Mouse (Mus musculus) adrenal gland, adult (tissue): Measurements from ENCODE around the gene Mast4.

Source experiments
- DNase-seq, 2 experiments: peaks; one replicate each; pipeline ENCODE4 v3.0.0; 2022 to 2023; ENCODE audit warnings: low spot score in 1 of 2; ENCODE audit not compliant: inconsistent age in 2 of 2

Gene Mast4

DNA sequence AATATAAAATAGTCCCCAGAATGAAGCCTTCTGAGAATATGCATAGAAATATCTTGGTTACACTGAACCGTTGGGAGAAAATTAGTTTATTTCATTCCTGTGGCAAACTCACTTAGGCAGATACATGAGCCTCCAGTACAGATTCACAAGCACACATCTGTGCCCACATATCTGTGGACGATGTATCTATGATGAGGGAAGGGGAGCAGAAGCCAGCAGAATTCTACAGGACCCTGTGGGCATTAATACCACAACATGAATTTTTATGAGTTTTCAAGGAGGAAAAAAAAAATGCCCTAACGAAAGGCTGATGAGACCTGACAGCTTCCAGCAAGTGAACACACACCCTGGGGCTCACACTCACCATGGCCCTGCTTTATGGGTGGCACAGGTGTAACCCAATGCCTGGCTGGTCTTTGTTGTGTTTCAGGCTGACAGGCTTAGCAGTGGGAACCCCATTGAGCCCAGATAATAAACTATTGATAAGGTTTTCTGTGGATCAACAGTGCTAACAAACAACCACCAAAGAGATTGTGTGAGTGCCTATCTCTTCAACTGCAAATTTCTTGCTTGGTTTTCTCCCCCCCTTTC lies 17.4 kb downstream of the Mast4 start:
- no peak for DNase-seq

DNA sequence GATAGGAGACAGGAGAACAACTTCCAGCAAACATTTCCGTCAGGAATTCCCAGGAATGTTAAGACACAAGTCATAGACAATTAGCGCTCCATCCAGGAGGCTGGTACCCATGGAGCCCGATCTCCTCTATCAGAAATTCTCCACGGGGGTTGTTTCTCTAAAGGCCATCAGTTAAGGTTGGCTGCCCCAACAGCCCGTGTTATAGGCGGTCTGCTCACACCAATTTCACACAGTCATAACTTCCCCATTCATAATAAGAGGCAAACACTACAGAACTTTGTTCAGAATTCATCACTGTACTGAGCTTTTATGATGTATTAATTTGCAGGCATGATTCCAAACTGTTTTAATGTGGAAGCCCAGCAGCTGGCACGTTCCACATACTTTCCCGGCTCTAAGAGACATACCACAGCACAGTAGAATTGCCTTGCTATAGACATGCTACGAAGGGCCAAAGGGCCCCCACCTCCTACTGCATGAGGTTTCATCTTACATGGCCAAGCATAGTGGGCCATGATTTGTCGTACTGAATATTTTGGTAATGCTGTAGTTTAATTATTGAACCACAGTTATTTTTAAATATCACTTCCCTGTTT lies 19.1 kb downstream of the Mast4 start:
- no peak for DNase-seq

DNA sequence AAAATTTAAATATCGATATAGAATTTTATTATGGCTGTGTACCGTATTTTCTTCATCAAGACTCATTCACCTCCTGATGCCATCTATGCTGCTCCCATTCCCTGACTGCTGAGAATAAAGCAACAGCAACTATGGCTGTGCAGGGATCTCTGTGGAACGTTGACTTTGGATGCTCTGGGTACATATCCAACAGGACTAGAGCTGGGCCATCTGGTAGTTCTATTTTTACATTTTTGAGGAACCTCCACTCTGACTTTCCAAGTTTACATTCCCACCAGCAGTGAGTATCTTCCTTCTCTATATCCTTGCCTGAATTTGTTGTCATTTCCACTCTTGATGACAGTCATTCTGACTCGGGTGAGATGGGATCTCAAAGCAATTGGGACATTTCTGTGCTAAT lies 26.0 kb downstream of the Mast4 start:
- DNase-seq, result no peak

DNA sequence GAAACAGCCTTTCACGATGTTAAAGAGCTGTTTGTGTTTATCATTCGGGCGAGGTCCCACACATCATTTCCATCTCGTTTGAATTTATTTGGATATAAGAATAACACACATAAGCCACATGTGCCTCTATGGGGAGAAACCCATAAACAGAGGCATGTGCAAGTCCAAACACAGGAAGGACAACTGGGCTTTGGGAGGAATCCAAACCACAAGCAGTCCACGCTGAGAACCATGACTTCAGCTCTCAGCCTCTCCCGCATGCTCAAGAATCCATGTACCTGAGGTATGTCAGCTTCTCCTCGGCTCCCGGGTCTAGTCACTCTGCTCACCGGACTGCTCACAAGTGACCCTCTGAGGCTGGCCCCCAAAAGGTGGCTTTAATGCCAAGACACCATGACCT lies 30.5 kb downstream of the Mast4 start:
- no peak for DNase-seq

DNA sequence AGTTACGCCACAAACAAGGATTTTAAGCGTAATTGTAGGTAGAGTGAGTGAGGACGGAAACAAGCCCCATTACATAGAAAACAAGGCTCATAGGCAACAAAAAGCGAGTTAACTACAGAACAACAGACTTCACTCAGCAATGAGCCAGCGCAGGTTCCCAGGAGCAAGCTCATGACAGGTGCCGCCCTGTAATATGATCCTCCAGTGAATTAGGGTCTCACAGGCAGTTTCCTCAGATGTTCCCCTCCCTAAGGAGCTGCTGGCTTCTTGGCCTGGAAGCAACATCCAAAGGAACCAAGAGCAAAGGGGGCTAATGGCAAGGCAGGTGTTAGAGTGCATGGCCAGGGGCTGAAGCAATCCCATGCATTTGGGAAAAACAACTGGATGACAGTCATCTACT lies 31.8 kb downstream of the Mast4 start:
- no peak for DNase-seq

DNA sequence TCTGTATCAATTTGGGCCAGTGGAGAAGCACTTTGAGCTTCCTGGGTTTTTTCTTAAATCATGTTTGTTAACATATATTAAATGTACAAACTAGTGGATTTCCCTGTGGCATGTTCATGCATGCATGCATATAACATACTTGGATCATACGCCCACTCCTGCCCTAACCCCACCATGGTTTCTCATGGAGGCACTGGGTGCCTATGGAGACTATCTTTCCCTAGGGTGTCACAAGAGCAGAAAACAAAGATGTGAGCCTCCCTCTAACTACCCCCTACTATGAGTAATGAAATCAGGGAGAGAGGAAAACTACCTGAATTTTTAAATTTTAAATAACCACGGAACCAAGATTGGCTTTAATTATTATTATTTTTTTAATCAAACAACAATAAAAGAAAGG lies 32.2 kb downstream of the Mast4 start:
- DNase-seq, result no peak

DNA sequence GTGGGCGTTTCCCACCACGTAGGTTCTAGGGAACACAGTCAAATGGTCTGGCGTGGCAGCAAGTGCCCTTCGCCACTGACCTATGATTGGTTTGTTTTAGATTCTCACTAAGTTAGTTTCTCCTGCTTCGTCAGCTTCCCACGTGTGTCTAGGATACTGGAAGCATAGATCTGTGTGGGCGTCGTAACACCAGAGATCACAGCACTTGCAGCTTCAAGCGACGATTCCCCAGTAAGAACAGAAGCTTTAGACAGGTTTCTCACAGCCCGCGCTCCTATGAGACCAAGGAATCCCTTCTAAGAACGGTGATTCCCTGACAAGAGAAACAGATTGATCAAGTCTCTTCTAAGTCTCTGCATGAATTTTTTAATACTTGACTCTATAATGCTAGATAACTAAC lies 39.9 kb downstream of the Mast4 start:
- DNase-seq, result no peak

DNA sequence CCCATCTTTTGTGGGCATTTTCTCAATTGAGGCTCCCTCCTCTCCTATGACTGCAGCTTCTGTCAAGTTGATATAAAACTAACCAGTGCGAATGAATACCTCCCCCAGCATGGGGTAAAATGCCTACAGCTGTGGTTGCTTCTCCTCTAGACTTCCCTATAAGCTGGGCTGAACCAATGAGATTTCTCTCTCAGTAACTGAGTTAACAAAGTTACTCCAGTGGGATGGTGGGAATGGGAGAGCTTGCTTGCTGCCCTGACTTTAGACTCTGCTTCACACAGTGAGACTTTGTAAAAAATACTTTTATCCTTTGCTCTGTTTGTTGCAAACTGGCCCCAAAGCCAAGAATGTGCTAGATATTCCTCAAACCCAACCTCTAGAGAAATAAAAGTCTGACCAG lies 41.2 kb downstream of the Mast4 start:
- no peak for DNase-seq

DNA sequence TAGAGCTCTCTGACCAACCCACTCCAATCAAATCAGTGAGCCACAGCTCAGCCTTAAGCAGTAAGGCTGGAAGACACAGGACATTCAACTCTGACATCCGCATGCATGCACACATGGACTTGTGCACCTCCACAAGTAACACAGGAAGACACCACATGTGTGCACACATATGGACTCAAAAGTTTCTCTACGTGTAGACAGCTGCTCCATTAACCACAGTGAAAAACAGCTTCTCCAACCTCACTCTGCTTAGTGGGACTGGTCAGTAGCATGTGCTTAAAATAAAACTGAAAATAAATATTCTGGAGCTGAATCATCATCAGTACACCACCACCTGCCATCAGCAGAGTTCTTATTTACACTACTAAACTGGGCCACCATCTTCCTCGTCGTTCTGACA lies 43.2 kb downstream of the Mast4 start:
- DNase-seq, result no peak

DNA sequence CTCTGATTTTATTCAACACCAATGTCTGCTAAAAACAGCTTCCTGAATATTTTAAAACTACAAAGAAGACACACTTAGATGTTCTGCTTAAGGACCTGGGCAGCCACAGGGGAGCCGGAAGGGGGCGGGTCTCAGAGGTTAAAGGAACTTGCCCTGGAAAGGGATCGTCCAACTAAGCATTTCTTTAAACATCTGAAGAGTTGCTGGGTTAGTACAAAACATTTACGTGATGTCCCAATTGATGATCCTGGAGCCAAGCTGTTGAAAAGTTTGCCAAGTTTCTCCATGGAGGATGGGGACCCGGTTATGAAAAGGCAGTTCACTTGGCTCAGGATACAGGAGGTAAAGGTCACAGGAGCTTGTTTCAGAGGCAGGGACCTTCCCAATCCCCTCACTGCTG lies 48.5 kb downstream of the Mast4 start:
- peak in 1 of 2 experiments; percentile 63 for DNase-seq

DNA sequence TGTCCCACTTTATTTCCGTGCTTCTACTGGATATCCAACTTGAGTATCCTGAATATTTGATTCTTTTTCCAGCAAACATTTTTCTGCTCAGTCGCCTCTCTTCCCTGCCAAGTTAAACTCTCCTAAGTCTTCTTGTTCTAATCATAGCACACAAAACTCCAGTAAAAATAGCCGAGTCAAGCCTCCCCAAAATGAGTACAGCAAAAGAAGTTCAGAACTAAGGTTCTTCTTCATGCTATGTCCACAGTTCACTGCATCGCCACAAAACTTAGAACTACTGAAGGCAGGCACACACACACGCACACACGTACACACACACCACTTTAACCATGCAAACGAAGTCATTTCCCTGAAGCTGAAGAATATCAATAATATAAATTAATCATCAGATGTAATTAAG lies 49.3 kb downstream of the Mast4 start:
- DNase-seq, result no peak

DNA sequence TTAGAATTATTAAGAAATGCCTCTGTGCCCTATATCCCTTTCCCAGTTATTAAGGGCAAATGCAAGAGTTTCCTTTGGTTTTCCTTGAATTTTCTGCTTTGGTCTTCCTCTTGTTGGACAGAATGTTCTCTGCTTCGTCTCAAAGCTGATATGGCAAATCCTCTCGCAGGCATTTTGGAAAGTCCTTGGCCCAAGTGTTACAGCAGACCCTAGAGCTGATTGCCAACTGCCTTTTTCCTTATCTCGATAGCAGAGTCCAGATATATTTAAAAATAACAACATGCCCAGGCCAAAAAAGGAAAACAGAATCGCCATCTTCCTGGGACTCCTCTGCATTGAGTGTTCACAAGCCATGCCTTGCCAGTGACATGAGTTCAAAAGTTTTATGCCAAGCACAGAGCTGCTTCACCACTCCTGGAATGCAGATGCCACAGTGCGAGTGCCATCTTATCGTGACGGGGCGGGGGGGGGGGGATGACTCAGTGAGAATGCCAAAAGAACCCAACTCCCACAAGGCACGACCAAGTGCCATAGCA lies 63.4 kb downstream of the Mast4 start:
- DNase-seq, result peak; percentile 36 to 74

DNA sequence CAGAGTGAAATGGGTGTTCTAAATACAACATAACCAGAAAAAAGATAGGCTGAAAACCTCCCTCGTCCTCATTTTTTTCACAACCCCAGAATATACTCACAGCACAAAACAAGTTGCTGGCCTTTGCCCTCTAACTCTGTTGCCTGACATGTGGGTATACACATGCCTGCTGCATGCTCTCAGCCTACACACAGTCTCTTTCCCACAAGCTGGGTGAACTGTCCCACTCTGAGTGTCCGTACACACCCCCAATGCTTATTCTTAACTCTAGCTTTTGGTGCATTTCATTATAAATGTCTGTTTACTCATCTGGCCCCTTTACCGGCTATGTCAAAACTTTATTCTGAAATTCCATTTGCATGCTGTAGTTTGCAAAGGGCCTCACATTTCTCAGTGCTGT lies 71.6 kb downstream of the Mast4 start:
- no peak for DNase-seq

DNA sequence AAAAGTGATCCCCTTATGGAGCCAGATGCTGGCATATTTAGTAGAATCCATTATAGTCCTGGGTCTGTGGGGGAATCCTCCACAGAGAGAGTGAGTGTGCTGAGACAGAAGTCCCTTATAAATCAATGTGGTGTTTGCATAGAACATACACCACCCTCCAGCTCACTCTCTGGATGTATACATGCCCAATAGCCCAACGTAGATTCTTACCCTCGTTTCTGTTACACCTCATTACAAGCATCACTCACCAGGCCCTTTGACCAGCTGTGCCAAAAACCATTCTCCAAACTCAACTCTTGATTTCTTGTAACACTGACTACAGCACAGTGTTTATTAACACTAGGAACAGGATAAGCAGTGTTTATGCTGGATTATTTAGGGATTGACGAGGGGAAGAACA lies 72.2 kb downstream of the Mast4 start:
- no peak for DNase-seq

DNA sequence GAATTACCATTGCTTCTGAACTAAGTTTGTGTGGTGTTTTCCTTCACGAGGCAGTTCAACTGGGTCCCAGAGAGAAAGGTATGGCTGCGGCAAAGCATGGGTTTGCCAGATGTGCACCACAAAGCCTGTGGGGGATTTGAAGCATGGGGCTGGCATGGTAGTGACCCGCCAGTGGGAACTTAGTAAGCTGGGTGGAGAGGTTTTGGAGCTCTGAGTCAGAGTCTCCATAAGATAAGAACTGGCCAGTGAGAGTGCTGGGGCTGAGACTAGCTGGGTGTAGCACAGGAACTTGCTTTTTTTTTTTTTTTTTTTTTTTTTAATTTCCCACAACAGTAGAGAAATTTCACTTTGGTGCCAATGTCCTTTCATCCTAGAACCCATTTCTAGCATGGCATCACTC lies 73.9 kb downstream of the Mast4 start:
- DNase-seq, result peak in 1 of 2 experiments; percentile 63

DNA sequence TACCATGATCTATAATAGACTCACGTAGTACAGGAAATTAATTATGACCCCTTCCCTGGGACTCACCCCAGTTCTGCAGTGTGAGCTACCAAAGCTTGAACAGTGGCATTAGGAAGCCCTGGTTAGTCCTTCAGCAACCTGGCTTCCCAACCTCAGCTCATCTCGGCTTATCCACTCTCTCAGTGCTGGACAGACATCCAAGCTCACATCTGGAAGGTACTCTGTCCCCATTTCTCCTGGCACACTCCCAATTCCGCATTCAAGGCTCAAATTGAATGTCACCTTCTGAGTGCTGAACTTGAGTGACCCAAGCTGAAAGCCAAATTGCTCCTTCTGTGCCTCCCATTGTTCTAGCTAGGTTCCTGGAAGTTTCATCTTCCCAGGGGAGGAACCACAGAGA lies 76.2 kb downstream of the Mast4 start:
- DNase-seq, result peak in 1 of 2 experiments; percentile 75

DNA sequence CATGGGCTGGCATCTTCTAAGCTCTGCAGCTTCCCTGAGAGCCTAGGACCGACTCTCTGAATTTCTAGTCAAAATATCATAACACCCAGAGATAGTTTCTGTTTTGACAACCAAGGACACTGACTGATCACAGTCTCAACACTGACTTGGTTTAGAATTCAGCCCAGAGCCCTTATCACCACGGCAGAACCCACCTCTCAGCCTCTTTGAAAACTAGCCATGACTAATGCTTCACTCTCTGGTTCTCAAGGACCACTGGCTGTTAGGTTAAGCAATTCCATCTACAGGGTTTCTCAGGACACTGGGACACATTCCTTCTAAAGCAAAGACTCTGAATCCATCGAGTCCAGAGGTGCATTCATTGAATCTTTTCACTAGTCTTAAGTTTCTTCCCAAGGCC lies 79.4 kb downstream of the Mast4 start:
- DNase-seq, result peak; percentile 50 to 81

DNA sequence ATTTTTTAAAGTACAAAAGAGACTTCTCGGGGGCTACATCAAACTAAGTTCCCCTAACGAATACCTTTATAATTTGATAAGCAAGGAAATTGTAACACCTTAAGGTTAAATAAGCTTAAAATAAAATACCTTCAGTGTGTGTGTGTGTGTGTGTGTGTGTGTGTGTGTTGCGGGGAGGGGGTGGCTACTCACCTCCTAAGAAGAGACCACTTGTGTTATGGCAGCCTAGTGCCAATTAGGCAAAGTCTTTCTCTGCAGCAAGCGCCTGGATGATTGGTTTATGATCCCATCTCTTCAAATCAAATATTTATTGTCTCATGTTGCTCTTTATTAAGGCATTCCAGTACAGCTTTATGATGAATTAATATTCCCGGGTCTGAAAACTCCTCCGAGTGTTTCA lies 81.2 kb downstream of the Mast4 start:
- DNase-seq, result no peak

DNA sequence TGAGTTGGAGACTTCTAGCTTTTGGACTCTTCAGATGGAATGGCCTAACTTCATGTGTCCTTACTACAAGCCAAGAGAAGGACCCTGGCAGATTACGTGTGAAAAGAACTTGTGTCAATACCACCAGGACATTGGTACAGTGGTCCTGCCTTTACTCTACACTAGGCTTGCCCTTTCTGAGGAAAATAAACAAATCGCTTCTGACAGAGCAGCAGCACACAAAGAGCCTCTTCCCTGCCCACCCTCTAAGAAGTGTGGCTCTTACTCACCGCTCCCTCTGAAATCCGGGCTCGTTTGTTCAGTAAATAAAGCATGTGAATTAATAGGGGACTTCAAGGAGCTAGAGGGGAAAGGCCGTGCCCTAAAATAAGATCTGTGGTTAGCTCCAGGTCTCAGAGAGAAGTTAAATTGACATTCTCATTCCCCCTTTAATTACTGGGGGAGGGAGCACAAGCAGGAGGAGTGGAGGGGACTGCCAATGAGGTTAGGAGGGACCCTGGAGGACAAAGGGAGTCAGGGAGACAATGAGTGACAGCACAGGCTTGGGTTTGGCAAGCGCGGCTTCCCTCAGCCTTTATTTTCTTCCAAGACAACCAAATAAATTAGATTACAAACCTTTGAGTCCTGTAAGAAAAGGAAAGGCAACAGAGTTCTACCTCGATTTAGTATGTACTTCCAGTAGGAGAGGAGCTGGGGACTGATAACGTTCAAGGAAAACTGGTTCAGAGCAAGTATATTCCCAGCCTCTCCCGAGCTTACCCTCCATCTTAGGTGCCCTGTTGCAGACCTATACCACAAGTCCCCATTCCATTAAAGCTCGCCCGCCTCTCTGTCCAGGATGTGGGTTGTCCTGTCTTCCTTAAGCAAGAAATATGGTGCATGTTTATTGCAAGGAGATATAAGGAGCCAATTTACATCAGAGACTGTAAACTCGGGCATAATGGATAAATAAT lies 85.9 kb downstream of the Mast4 start:
- peak in 1 of 2 experiments; percentile 34 for DNase-seq

DNA sequence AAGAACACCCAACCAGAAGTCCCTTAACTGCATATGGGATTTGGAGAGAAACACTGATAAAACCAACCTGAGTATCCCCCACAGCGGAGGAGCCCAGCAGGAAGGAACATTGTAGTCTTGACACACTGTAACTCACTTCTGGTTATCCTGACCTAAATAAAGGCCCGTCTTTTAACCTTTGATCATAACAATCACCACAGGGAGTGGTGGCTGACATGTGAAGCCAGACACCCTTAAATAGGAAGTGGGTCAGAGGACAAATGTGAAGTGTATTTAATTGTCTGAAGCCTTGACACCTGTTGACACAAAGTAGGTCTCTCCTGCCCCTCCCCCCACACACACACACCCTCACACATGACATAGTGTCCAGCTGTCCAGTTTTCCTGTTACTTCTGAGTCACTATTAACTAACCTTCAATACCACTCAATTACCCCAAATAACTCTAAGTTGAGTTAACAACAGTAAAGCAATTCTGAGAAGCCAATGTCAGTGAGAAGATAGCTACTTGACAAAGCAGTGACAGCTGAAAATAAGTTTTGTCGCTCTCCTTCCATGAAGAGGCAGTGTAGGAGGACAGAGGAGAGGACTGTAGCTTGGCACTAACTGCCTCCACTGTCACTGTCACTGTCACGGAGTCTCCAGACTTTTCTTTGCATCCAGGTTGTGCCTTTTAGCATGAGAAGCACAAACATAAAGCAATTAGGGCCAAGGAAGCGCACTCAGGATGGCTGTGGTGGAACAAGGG lies 87.2 kb downstream of the Mast4 start:
- DNase-seq, result peak in 1 of 2 experiments; percentile 56

DNA sequence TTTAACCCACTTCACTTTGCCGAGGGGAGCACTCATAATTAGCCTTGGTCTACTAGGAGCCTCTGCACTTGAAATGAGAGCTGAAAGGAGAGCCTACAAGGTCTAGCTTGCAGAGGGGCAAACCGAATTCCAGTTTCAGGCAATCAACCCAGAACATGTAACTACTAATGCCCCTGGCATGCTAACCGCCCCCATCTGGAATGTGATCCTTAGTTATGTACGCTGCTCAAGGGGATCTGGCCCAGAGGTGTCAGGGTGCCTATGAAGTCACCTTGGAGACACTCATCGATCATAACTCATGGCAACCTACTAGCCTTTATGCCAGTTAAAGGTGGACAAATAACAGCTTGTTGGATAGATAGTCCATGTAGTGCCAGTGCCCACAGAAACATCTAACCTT lies 88.9 kb downstream of the Mast4 start:
- no peak for DNase-seq
